Mouse (Mus musculus): Measurements from ENCODE around the gene Aak1. TPM values are rescaled to one million over a fixed set of nuclear protein-coding genes. Genes with fewer than 3 reads are reported as not detected.
"Not testable (repeated sequence)": the region's sequence is repeated elsewhere in the genome, so short reads cannot be mapped to it uniquely, and the experiment has no call there.

Gene Aak1
- total RNA-seq, 2 experiments from 2014 or later = 276 to 295 TPM

- DNase-seq (ENCODE audit: low spot score in 2 of 2) = no peak
Observed at GRCm38 (mm10) chr6:87008887-87009286, 159.6 kb downstream of the Aak1 start, which contains the start of gene Nfu1. Gene Nfu1 (plus strand): TSS chr6:87009236.

DNA sequence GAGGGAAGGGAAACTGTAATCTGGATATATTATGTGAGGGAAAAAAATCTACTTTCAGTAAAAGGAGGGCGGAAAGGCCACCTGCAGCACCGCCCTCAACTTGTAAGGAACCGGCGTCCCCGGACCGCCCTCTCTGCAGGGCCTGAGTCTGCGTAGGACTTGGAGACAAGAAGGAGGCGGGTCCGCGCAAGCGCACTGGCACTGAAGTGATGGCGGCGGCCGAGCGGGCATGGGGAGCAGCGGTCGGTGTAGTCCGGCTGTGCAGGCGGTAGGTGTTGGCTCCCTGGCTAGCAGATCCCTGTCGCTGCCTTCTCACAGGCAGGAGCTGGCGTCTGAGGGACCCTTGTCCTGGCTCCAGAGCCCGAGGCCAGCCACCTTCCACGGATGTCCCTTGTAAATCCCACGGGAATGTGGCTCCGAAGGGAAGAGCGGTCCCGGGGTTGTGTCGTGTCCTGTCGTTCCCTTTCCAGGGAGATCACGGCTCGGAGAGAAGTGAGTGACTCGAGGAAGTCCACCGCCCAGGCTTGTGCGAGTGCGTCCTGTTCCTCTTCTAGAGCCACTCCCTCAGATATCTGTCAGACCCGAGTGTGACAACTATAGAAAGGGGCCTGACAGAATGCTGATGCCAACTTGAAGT, 160.5 kb downstream of the Aak1 start:
- DNase-seq (ENCODE audit: low spot score in 2 of 2) = peak; percentile 94 to 95

- peak; percentile 37 to 51 for DNase-seq (ENCODE audit: low spot score in 2 of 2)
Observed at GRCm38 (mm10) chr6:87016916-87017315, 167.6 kb downstream of the Aak1 start.

- DNase-seq (ENCODE audit: low spot score in 2 of 2) = no peak
Observed at GRCm38 (mm10) chr6:87018874-87019273, 169.6 kb downstream of the Aak1 start.

DNA sequence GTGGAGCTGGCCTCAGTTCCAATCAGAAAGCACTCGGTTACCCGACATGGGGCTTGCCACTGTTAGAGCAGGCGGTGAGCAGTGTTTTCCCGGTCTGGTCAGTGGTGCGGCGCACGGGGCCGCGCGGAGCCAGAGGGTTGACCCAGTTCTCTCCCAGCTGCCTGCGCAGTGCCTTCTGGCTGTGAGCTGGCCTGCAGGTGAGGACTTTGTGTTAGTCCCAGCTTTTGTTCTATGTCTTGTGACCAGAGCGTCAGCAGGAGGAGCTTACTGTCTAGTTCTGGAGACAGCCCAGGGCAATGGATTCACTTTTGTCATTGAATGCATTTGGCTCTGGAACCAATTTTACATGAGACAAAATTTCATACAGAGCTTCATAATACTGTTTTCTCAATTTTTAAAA, 172.5 kb downstream of the Aak1 start:
- no peak for DNase-seq (ENCODE audit: low spot score in 2 of 2)

- DNase-seq (ENCODE audit: low spot score in 2 of 2) = no peak
Observed at GRCm38 (mm10) chr6:87026980-87027379, 177.7 kb downstream of the Aak1 start.

DNA sequence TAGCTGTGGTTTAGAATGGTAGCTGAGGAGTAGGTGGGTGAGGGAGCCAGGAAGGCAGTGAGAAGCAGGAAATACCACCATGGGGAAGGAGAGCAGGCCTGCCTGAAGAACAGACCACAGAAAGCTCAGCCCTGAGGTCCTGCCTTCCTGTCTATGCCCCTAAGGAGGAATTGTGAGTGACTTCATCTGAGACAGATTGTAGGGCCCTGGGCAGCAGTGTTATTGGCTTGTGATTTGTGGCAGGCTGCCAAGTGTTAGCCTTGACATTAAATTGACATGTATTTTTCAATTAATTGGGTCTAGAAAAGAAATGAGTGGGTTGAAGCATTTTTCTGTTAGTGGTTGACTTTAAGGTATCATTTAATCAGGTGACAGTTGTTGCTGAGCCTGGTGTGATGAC, 179.6 kb downstream of the Aak1 start:
- DNase-seq (ENCODE audit: low spot score in 2 of 2) = no peak

DNA sequence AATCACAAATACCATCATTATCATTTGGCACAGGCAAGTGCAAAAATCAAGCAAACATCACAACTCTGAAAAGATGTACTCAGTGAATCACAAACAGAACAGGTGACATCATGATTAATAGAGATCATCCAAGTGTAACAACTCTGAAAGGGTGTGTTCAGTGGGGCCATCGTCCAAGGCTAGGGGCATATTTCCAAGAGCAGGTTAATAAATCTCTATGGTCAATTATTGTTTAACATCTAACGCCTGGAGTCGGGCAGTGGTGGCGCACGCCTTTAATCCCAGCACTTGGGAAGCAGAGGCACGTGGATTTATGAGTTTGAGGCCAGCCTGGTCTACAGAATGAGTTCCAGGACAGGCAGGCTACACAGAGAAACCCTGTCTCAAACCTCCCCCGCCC, 182.0 kb downstream of the Aak1 start:
- not testable (repeated sequence) for DNase-seq (ENCODE audit: low spot score in 2 of 2)

DNA sequence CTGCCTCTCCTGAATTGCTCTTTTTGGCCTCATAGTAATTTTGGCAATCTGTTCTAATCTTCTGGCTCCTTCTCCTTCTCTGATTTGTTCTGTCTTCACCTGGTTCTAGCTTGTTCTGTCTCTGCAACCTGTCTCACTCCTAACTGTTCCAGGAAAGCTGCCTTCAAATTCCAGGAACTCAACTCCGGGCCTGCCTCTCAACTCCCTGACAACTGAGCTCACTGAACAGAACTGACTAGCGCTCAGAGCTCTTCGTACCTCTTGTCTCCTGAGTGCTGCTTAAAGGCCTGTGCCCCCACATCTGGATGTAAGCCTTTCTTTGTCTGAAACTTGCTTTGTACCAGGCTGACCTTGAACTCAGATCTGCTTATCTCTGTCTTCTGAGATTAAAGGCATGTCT, 183.1 kb downstream of the Aak1 start:
- DNase-seq (ENCODE audit: low spot score in 2 of 2) = no peak

- no peak for DNase-seq (ENCODE audit: low spot score in 2 of 2)
Observed at GRCm38 (mm10) chr6:87034395-87034794, 185.1 kb downstream of the Aak1 start.

GRCm38 (mm10) chr6:87037826-87038620, 188.7 kb downstream of the Aak1 start:
- DNase-seq (ENCODE audit: low spot score in 2 of 2) = no peak

GRCm38 (mm10) chr6:87039161-87039560, 189.8 kb downstream of the Aak1 start:
- no peak for DNase-seq (ENCODE audit: low spot score in 2 of 2)

GRCm38 (mm10) chr6:87040971-87041370, 191.7 kb downstream of the Aak1 start:
- no peak for DNase-seq (ENCODE audit: low spot score in 2 of 2)

DNA sequence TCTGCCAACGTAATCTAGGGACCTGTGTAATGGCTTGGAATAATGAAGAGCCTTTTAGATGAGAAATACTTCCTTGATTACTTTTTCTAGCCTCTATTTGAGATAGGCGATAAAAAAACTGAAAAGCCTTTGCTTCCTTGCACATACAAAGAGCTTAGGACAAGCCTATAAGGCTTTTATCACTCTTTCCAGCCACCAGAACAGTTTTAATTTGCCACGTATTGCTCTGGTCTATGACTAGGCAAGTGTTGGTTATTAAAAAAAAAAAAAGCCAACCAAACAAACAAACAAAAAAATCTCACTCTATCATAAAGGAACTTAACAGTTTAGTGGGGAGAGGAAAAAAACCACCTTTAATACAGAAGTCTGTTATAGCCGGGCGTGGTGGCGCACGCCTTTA, 192.1 kb downstream of the Aak1 start:
- no peak for DNase-seq (ENCODE audit: low spot score in 2 of 2)

DNA sequence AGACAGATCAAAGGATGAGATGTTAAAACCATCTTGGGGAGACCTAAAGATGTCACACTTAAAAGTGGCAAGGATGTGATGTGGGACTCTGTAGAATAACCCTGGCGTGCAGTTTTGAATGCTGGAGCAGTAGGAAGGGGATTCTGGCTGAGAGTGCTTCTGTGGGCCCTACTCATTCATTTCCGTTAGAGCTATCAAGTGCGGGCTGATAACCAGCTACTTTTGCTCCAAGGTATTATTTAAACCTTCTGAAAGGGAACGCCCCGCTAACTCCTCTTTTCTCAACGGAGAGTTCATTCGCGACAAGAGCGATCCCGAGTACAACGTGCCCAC, 192.7 kb downstream of the Aak1 start:
- no peak for DNase-seq (ENCODE audit: low spot score in 2 of 2)

GRCm38 (mm10) chr6:87042337-87043130, 193.2 kb downstream of the Aak1 start, which contains the start of gene Gfpt1:
Gene Gfpt1 (plus strand): TSS chr6:87042846.
- DNase-seq (ENCODE audit: low spot score in 2 of 2) = peak; percentile 93 to 97

GRCm38 (mm10) chr6:87043131-87043516, 193.8 kb downstream of the Aak1 start:
- DNase-seq (ENCODE audit: low spot score in 2 of 2) = no peak

DNA sequence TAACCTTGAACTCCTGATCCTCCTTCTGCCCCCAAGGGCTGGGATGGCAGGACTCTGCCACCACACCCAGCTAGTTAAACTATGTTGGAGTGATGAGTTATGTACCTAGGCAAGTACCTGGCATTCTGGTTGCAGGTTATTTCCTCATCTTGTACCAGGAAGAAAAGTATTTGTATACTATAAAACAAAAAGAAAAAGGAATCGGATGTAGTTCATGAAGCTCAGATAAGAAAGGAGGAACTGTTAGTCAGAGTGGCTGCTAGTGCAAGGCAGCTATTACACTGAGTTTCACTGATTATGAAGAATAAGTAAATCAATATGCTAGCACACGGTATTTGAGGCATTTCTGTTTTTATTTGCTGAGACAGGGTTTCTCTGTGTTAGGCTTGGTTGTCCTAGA, 195.6 kb downstream of the Aak1 start:
- DNase-seq (ENCODE audit: low spot score in 2 of 2) = no peak

GRCm38 (mm10) chr6:87045507-87045906, 196.2 kb downstream of the Aak1 start:
- no peak for DNase-seq (ENCODE audit: low spot score in 2 of 2)

DNA sequence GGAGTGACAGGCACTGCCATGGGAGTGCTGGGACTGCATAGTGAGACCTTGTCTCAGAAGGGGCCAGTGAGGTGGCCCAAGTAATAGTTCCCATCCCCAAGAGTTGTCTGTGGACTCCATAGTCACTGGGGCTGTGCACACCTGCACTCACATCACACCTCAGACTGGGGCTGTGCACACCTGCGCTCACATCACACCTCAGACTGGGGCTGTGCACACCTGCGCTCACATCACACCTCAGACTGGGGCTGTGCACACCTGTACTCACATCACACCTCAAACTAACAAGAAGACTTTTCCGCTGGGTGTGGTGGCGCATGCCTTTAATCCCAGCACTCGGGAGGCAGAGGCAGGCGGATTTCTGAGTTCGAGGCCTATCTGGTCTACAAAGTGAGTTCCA, 199.4 kb downstream of the Aak1 start:
- DNase-seq (ENCODE audit: low spot score in 2 of 2) = not testable (repeated sequence)

DNA sequence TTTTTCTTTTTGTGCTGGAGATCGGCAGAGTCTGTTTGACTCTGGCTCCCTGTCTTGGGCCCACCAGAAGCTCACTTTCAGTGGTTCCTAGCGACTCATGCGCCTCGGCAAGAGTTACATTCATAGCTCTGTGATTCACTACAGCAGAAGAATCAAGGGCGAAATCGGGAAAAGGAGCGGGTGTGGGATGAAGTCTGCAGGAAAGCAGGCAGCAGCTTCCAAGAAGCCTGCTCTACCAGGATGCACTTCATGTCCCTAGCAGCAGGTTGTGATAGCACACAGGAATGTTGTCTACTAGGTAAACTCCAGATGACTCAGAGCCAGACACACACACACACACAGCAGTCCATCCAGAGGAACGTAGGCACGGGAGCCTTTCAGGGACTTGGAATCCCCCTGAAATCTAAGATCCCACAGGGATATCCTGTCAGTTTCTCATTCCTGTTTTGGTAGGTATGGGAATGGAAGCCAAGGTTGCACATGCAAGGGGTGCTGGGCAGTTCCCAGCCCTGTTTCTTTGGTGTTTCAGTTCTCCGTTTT, 202.6 kb downstream of the Aak1 start:
- DNase-seq (ENCODE audit: low spot score in 2 of 2) = no peak

All from layer of hippocampus, postnatal 10 days (tissue).